In the genomic region with DNA sequence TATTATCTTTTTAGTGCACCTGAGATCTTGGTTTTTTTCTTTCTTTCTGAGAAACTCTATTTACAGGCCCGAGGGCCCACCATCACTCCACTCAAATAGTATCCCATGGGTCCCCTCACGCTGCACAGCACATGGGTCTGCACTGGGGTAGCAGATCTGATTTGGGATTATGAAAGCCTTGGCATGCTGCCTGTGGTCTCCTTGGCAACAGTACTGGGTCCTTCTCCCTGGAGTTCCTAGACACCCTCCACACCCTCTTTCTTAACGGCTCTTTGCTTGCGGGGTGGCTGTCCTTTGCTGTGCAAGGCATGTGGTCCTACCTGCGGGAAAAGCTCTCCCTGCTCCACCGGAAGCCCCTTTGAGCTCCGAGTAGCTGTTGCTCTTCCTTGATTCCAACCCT, we compare ENCODE assay signal across 8 mouse cellular contexts. TPM values are rescaled to one million over a fixed set of nuclear protein-coding genes. Genes with fewer than 3 reads are reported as not detected.
DNase-seq lines count a peak whose midpoint lies in the region; ATAC-seq and TF ChIP-seq lines count a peak whose summit lies in the region.

No protein-coding gene starts in this region.

- peaks cover 9% of the 10 kb centered on the region; the same call in 1 of the 2 replicates for H3K4me1 ChIP-seq in lung, embryonic 14.5 days (ENCODE audit: insufficient read depth)
- peaks cover 4% of the 10 kb centered on the region; the same call in 1 of the 2 replicates for H3K4me1 ChIP-seq in hindbrain, embryonic 11.5 days (replicated peaks; ENCODE audit: control insufficient read depth, insufficient read depth, low read length)
- peaks cover 46% of the 10 kb centered on the region for H3K4me1 ChIP-seq in midbrain, embryonic 10.5 days

- H3K4me3 ChIP-seq in lung, embryonic 14.5 days (ENCODE audit: low read depth, low read length), result no peak overlapping the region
- H3K4me3 ChIP-seq in hindbrain, embryonic 11.5 days (ENCODE audit: low read depth, low read length), result no peak overlapping the region
- no peak overlapping the region for H3K4me3 ChIP-seq in midbrain, embryonic 10.5 days

- no peaks in the 10 kb centered on the region for H3K9me3 ChIP-seq in lung, embryonic 14.5 days (ENCODE audit: low read depth, low read length)
- no peaks in the 10 kb centered on the region for H3K9me3 ChIP-seq in hindbrain, embryonic 11.5 days (ENCODE audit: control insufficient read depth, low read length)
- no peaks in the 10 kb centered on the region for H3K9me3 ChIP-seq in midbrain, embryonic 10.5 days (replicated peaks)

- no peak overlapping the region for H3K27ac ChIP-seq in lung, embryonic 14.5 days (ENCODE audit: low read depth)
- no peak overlapping the region for H3K27ac ChIP-seq in hindbrain, embryonic 11.5 days (ENCODE audit: low read depth, low read length)
- H3K27ac ChIP-seq in midbrain, embryonic 10.5 days (replicated peaks), result peak overlapping the region; percentile 49; the same call in 1 of the 2 replicates

- H3K4me2 ChIP-seq in lung, embryonic 14.5 days, result peak overlapping the region; percentile 50
- no peak overlapping the region for H3K4me2 ChIP-seq in hindbrain, embryonic 11.5 days (replicated peaks; ENCODE audit: low read depth, low read length)

- TF ChIP-seq CTCF in lung, embryonic 14.5 days (IDR thresholded peaks at IDR 0.05; ENCODE audit: low read depth), result no peak

- no peaks in the 10 kb centered on the region for H3K36me3 ChIP-seq in lung, embryonic 14.5 days (ENCODE audit: insufficient read depth)
- H3K36me3 ChIP-seq in hindbrain, embryonic 11.5 days (ENCODE audit: control insufficient read depth, insufficient read depth, low read length), result no peaks in the 10 kb centered on the region; the same call in 1 of the 2 replicates
- H3K36me3 ChIP-seq in midbrain, embryonic 10.5 days, result peaks cover 100% of the 10 kb centered on the region

- peak overlapping the region; percentile 27; the same call in 1 of the 2 replicates for H3K9ac ChIP-seq in lung, embryonic 14.5 days
- H3K9ac ChIP-seq in hindbrain, embryonic 11.5 days (ENCODE audit: low read depth, low read length), result no peak overlapping the region

- peak; percentile 68; the same call in 1 of the 2 replicates for ATAC-seq in lung, embryonic 14.5 days (ENCODE audit: insufficient read depth)
- ATAC-seq in hindbrain, embryonic 11.5 days (ENCODE audit: low FRiP score), result peak; percentile 29; the same call in 1 of the 2 replicates
- no peak for ATAC-seq in inflammation-experienced regulatory T-cells, adult 6 months

- WGBS in lung, embryonic 14.5 days, result 23% methylated on average over 7 of the region's 7 CpGs
- WGBS in hindbrain, embryonic 11.5 days, result 56% methylated on average over 7 of the region's 7 CpGs
- WGBS in midbrain, embryonic 10.5 days, result 59% methylated on average over 7 of the region's 7 CpGs

- DNase-seq in cerebellum, postnatal 10 days, result peak; percentile 57 to 59
- DNase-seq in cerebellum, adult 11-12 months, result no peak
- peak; percentile 61 for DNase-seq in lung, embryonic 14.5 days
- DNase-seq in lung, postnatal 4 days, result no peak
- DNase-seq in hindbrain, embryonic 11.5 days (ENCODE audit: low spot score), result no peak
- DNase-seq in midbrain, embryonic 10.5 days (ENCODE audit: low spot score), result no peak
- no peak for DNase-seq in B cell, adult 2 months

- H3K27me3 ChIP-seq in lung, embryonic 14.5 days (ENCODE audit: insufficient read depth, low read length), result no peaks in the 10 kb centered on the region
- H3K27me3 ChIP-seq in hindbrain, embryonic 11.5 days (ENCODE audit: control insufficient read depth, insufficient read depth, low read length), result no peaks in the 10 kb centered on the region
- peaks cover 10% of the 10 kb centered on the region for H3K27me3 ChIP-seq in midbrain, embryonic 10.5 days (ENCODE audit: low read depth, poor library complexity, severe bottlenecking)

RNA-seq across cellular contexts. Expression of a gene that starts 14.1 kb away (rescaled TPM):
- polyA plus RNA-seq in lung, embryonic 14.5 days (2014; fragmentation: Nextera tagmentation; extraction: Ambion mirVana), result 17.5 and 18.6 TPM in 2 replicates
- polyA plus RNA-seq in hindbrain, embryonic 11.5 days (2014; fragmentation: Nextera tagmentation; extraction: Ambion mirVana), result 31.2 and 33.7 TPM in 2 replicates
- 28.7 and 30.3 TPM in 2 replicates for polyA plus RNA-seq in midbrain, embryonic 10.5 days (2016; fragmentation: Nextera tagmentation; extraction: Ambion mirVana)
- 1 to 10 TPM; 5.4 to 9.2 (median 7.6) TPM for polyA plus RNA-seq in inflammation-experienced regulatory T-cells, adult 6 months (2017; shearing (Covaris generic))

Comparison
In these comparisons a context has a peak if more than half of its experiments do, and no peak if none do; other contexts are left out.
1. DNase-seq: peak in cerebellum, postnatal 10 days (2 of 2) and lung, embryonic 14.5 days (single experiment); none in cerebellum, adult 11-12 months (single experiment), lung, postnatal 4 days (0 of 2), hindbrain, embryonic 11.5 days (single experiment), midbrain, embryonic 10.5 days (single experiment) and B cell, adult 2 months (0 of 2).